Mouse (Mus musculus) NIH3T3 (cell line): ENCODE measurements around the gene Slc12a6.
A peak's percentile ranks its signal among the peaks of the same experiment; 100 is the strongest.

ENCODE experiments used
- DNase-seq: peaks from one replicate; pipeline ENCODE4 v3.0.0-alpha.2; 2012; ENCODE audit warnings: low read depth

The Slc12a6 gene

DNA sequence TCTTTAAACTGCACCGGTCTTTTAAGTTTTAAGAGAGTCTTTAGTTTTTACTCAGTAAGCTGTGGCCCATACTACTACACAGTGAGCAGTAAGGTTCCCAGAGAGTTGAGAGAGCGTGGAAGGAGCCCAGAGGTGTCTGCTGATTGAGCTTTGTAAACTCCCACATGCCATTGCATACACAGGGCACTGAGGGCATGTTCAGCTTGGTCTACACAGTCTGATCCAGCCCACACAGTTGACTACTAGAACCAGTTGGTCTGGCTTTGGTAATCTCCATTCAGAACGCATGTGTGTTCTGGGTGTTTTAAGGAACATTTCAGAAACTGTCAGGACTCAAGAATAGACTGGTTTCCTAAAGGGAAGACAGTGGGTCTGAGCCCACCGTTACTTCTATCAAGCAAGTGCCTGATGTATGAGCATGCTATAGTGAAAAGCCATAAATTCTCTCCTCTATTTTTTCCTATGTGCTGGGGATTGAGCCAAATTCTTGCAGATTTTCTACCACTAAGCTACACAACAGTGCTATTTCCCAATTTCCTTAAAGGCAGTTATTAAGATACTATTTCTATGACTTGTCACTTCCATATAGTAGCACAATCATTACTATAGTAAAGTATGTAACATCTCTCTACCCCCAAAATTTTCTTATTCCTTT, 125.8 kb downstream of the Slc12a6 start:
- DNase-seq = peak; percentile 59

GRCm38 (mm10) chr2:112392689-112393088, 127.1 kb downstream of the Slc12a6 start:
- no peak for DNase-seq

DNA sequence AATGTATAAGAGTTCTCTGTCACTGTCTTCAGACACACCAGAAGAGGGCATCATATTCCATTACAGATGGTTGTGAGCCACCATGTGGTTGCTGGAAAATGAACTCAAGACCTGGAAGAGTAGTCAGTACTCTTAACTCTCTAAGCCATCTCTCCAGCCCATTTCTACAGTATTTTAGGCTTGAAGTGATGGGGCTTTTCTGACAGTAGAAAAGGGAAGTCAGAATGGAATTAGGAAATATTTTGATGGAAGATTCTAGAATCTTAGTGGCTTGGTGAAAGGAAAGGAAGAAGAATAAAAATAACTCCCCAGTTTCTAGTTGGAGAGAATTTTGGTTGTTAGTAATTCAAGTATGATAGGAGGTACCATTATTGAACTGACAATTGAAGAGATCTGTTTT, 128.3 kb downstream of the Slc12a6 start:
- no peak for DNase-seq

DNA sequence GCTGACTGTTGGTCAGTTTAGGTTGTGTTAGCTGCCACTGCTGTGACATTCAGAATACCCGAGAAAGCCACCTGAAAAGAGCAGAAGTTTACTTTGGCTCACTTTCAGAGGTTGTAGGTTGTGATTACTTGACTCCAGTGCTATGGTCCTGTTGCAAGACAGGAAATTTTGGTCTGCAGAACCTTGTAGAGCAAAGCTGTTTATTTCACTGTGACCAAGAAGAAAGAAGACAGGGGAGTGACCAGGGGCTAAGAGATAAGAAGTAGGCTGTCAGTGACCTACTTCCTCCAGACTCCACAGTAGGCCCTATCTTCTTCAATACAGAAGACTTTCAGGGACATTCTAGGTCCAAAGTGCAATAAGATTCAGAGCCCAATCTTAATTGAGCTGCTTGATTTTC, 131.0 kb downstream of the Slc12a6 start:
- DNase-seq = no peak

- DNase-seq = peak; percentile 6
Measured at GRCm38 (mm10) chr2:112407030-112407429, 141.4 kb downstream of the Slc12a6 start.
